Mouse (Mus musculus): Measurements from ENCODE around the gene Slco2a1. TPM values are rescaled to one million over a fixed set of nuclear protein-coding genes. Genes with fewer than 3 reads are reported as not detected.

Gene Slco2a1
- polyA plus RNA-seq, 1 experiment: 0.12 TPM

DNA sequence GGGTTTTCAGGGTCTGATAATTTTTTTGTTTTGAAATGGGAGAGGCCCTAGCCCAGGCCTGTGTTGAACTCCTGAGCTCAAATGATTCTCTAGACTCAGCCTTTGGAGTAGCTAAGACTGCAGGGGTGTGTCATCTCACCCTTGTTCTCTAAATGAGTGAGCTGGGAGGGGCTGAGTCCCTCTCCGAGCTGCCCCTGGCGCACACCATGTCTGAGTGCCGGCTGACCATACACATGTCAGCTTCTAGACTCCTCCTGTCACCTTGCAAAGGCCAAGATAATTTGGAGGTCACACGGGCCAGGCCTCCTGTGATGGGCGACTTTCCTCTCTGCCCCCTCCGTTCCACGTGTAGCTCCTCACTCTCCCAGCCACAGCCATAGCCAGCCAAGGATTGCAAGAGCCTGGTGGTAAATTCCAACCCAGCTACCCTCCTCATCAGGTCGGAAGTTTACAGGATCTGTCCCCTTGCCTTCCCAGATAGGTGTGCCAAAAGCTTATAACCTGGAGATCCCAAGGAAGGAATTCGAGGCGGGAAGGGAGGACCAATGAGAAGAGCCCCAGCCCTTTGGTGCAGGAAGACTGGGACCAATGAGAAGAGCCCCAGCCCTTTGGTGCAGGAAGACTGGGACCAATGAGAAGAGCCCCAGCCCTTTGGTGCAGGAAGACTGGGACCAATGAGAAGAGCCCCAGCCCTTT lies 26.3 kb upstream of the Slco2a1 start:
- TF ChIP-seq USF1 (IDR thresholded peaks at IDR 0.05; ENCODE audit: low read depth): no peak
- TF ChIP-seq CEBPB (IDR thresholded peaks at IDR 0.05; ENCODE audit: insufficient read depth, poor library complexity, severe bottlenecking): no peak
- TF ChIP-seq MAX (IDR thresholded peaks at IDR 0.05; ENCODE audit: low read depth): no peak
- TF ChIP-seq TCF3 (IDR thresholded peaks at IDR 0.05; ENCODE audit: insufficient read length, low read depth): no peak
- no peak for TF ChIP-seq REST (IDR thresholded peaks at IDR 0.05; ENCODE audit: insufficient read depth, insufficient read length)
- TF ChIP-seq POLR2AphosphoS2 (IDR thresholded peaks at IDR 0.05; ENCODE audit: insufficient read length, low read depth): no peak
- Histone ChIP-seq H3K27me3 (ENCODE audit: control insufficient read depth, insufficient read depth, insufficient read length) (no peaks in the 10 kb centered on the region), H3ac (ENCODE audit: control insufficient read depth, insufficient read length) (no peak overlapping the region), H3K36me3 (ENCODE audit: control insufficient read depth, insufficient read depth) (no peaks in the 10 kb centered on the region), H3K79me2 (ENCODE audit: control insufficient read depth, insufficient read depth) (no peaks in the 10 kb centered on the region), H3K4me3 (no peak overlapping the region), H3K4me2 (ENCODE audit: low read depth) (no peak overlapping the region)

DNA sequence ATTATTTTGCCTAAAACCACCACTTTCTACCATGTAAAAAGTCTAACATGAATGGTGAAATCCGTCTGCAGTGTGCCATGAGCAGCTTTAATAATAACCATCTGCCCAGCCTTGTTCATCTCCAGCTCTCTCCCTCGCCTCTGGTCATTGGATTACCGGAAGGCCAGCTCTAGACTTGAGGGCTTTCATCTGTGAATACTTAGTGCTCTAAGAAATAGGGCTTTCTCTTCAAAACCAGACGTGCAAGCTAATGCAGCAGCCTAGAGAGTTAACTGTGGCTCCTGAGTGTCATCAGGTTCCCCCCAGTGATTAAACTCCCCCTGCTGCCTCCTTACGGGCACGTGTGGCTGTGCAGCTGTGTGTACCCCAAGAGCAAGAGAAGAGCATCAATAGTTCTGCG lies 25.2 kb upstream of the Slco2a1 start:
- TF ChIP-seq REST (IDR thresholded peaks at IDR 0.05; ENCODE audit: insufficient read depth, insufficient read length): no peak
- no peak for TF ChIP-seq CEBPB (IDR thresholded peaks at IDR 0.05; ENCODE audit: insufficient read depth, poor library complexity, severe bottlenecking)
- TF ChIP-seq TCF3 (IDR thresholded peaks at IDR 0.05; ENCODE audit: insufficient read length, low read depth): no peak
- no peak for TF ChIP-seq SRF (IDR thresholded peaks at IDR 0.05; ENCODE audit: control insufficient read depth, insufficient read length, low read depth)
- no peak for TF ChIP-seq USF1 (IDR thresholded peaks at IDR 0.05; ENCODE audit: low read depth)
- TF ChIP-seq MYOD1 (IDR thresholded peaks at IDR 0.05; ENCODE audit: control insufficient read depth in 1 of 3, insufficient read length in 2 of 3, low read depth in 2 of 3): no peak
- TF ChIP-seq MAX (IDR thresholded peaks at IDR 0.05; ENCODE audit: low read depth): no peak
- no peak for TF ChIP-seq POLR2A (IDR thresholded peaks at IDR 0.05; ENCODE audit: insufficient read length, low read depth)
- no peak for TF ChIP-seq POLR2AphosphoS2 (IDR thresholded peaks at IDR 0.05; ENCODE audit: insufficient read length, low read depth)
- TF ChIP-seq E2F4 (IDR thresholded peaks at IDR 0.05; ENCODE audit: insufficient read depth): no peak
- no peak for TF ChIP-seq MYOG (IDR thresholded peaks at IDR 0.05; ENCODE audit: control insufficient read depth in 1 of 3, insufficient read depth in 1 of 3, insufficient read length in 2 of 3, low read depth in 2 of 3)
- TF ChIP-seq TCF12 (IDR thresholded peaks at IDR 0.05; ENCODE audit: insufficient read depth, poor library complexity, severe bottlenecking): no peak
- H3ac ChIP-seq (ENCODE audit: control insufficient read depth, insufficient read length): no peak overlapping the region
- H3K4me3 ChIP-seq: no peak overlapping the region
- no peaks in the 10 kb centered on the region for H3K36me3 ChIP-seq (ENCODE audit: control insufficient read depth, insufficient read depth)
- no peaks in the 10 kb centered on the region for H3K79me2 ChIP-seq (ENCODE audit: control insufficient read depth, insufficient read depth)
- no peaks in the 10 kb centered on the region for H3K27me3 ChIP-seq (ENCODE audit: control insufficient read depth, insufficient read depth, insufficient read length)
- H3K4me2 ChIP-seq (ENCODE audit: low read depth): no peak overlapping the region

DNA sequence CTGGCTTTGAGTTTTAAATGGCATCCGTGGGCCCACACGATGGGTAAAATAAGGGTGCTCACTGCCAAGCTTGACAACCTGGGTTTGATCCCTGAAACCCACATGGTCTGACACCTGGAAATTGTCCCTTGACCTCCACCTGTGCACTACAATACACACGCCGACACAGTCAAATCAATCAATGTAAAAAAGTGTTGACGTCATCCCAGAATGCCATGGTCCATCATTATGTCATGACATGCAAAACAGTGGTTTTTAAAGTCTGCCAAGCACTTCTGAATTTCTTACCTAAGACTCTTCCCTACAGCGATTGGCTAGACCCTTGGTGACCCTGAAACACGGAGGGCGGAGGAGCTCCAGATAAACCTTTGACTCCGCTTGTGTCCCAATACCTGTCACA lies 23.9 kb upstream of the Slco2a1 start:
- no peak overlapping the region for H3ac ChIP-seq (ENCODE audit: control insufficient read depth, insufficient read length)
- H3K4me2 ChIP-seq (ENCODE audit: low read depth): no peak overlapping the region
- H3K79me2 ChIP-seq (ENCODE audit: control insufficient read depth, insufficient read depth): no peaks in the 10 kb centered on the region
- TF ChIP-seq MAX (IDR thresholded peaks at IDR 0.05; ENCODE audit: low read depth): no peak
- no peak for TF ChIP-seq POLR2A (IDR thresholded peaks at IDR 0.05; ENCODE audit: insufficient read length, low read depth)
- TF ChIP-seq CEBPB (IDR thresholded peaks at IDR 0.05; ENCODE audit: insufficient read depth, poor library complexity, severe bottlenecking): no peak
- TF ChIP-seq SRF (IDR thresholded peaks at IDR 0.05; ENCODE audit: control insufficient read depth, insufficient read length, low read depth): no peak
- TF ChIP-seq USF1 (IDR thresholded peaks at IDR 0.05; ENCODE audit: low read depth): no peak
- no peak for TF ChIP-seq TCF3 (IDR thresholded peaks at IDR 0.05; ENCODE audit: insufficient read length, low read depth)
- TF ChIP-seq REST (IDR thresholded peaks at IDR 0.05; ENCODE audit: insufficient read depth, insufficient read length): no peak
- TF ChIP-seq MYOG (IDR thresholded peaks at IDR 0.05; ENCODE audit: control insufficient read depth in 1 of 3, insufficient read depth in 1 of 3, insufficient read length in 2 of 3, low read depth in 2 of 3): no peak
- TF ChIP-seq MYOD1 (IDR thresholded peaks at IDR 0.05; ENCODE audit: control insufficient read depth in 1 of 3, insufficient read length in 2 of 3, low read depth in 2 of 3): no peak
- no peak for TF ChIP-seq TCF12 (IDR thresholded peaks at IDR 0.05; ENCODE audit: insufficient read depth, poor library complexity, severe bottlenecking)
- no peak for TF ChIP-seq POLR2AphosphoS2 (IDR thresholded peaks at IDR 0.05; ENCODE audit: insufficient read length, low read depth)
- TF ChIP-seq E2F4 (IDR thresholded peaks at IDR 0.05; ENCODE audit: insufficient read depth): no peak
- H3K36me3 ChIP-seq (ENCODE audit: control insufficient read depth, insufficient read depth): no peaks in the 10 kb centered on the region
- H3K27me3 ChIP-seq (ENCODE audit: control insufficient read depth, insufficient read depth, insufficient read length): no peaks in the 10 kb centered on the region
- H3K4me3 ChIP-seq: no peak overlapping the region

DNA sequence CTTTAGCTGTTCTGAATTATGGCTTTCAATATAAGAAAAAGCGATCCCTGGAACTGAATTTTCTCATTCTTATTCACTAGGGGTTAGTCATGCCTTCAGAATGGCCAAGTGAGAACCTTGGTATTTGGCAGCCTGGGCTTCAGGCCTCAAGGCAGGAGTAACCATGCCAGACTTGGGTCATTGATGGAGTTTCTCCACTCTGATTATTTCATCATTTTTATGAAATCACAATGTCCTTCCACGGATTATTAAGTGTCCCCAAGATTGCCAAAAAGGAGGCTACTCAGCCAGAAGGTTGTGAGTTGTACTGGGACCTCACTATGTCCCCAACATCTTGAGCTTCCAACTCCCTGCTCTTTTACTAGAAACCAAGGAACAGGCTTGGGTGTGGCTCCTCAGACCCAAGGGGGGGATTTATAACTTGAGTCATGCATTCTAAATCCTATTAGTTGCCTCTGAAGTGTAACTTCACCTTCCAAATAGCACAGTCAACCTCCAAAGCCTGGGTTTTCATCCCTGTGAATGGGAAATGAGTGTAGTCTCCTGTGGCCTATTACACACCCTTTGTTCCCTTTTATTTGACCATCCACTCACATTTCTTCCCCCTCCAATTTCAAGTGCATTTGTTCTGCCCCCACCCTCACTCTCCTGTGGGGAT lies 16.0 kb upstream of the Slco2a1 start:
- H3ac ChIP-seq (ENCODE audit: control insufficient read depth, insufficient read length): no peak overlapping the region
- H3K79me2 ChIP-seq (ENCODE audit: control insufficient read depth, insufficient read depth): no peaks in the 10 kb centered on the region
- no peaks in the 10 kb centered on the region for H3K36me3 ChIP-seq (ENCODE audit: control insufficient read depth, insufficient read depth)
- no peak overlapping the region for H3K4me3 ChIP-seq
- H3K4me2 ChIP-seq (ENCODE audit: low read depth): no peak overlapping the region
- TF ChIP-seq MYOD1 (IDR thresholded peaks at IDR 0.05; ENCODE audit: control insufficient read depth in 1 of 3, insufficient read length in 2 of 3, low read depth in 2 of 3): no peak
- no peak for TF ChIP-seq REST (IDR thresholded peaks at IDR 0.05; ENCODE audit: insufficient read depth, insufficient read length)
- TF ChIP-seq E2F4 (IDR thresholded peaks at IDR 0.05; ENCODE audit: insufficient read depth): no peak
- TF ChIP-seq TCF3 (IDR thresholded peaks at IDR 0.05; ENCODE audit: insufficient read length, low read depth): no peak
- TF ChIP-seq POLR2AphosphoS2 (IDR thresholded peaks at IDR 0.05; ENCODE audit: insufficient read length, low read depth): no peak
- no peak for TF ChIP-seq USF1 (IDR thresholded peaks at IDR 0.05; ENCODE audit: low read depth)
- no peak for TF ChIP-seq CEBPB (IDR thresholded peaks at IDR 0.05; ENCODE audit: insufficient read depth, poor library complexity, severe bottlenecking)
- TF ChIP-seq POLR2A (IDR thresholded peaks at IDR 0.05; ENCODE audit: insufficient read length, low read depth): no peak
- TF ChIP-seq TCF12 (IDR thresholded peaks at IDR 0.05; ENCODE audit: insufficient read depth, poor library complexity, severe bottlenecking): no peak
- TF ChIP-seq MAX (IDR thresholded peaks at IDR 0.05; ENCODE audit: low read depth): no peak
- TF ChIP-seq SRF (IDR thresholded peaks at IDR 0.05; ENCODE audit: control insufficient read depth, insufficient read length, low read depth): no peak
- no peak for TF ChIP-seq MYOG (IDR thresholded peaks at IDR 0.05; ENCODE audit: control insufficient read depth in 1 of 3, insufficient read depth in 1 of 3, insufficient read length in 2 of 3, low read depth in 2 of 3)
- H3K27me3 ChIP-seq (ENCODE audit: control insufficient read depth, insufficient read depth, insufficient read length): no peaks in the 10 kb centered on the region
